Mouse (Mus musculus) bone marrow macrophage, adult 2 months (primary cell): Measurements from ENCODE around the gene Csrnp1. TPM values are rescaled to one million over a fixed set of nuclear protein-coding genes. Genes with fewer than 3 reads are reported as not detected.

Experiments
- H3K27ac ChIP-seq: 2 replicates; pipeline ENCODE4 v1.5.1; 2012; ENCODE audit warnings: low read depth, low read length; ENCODE audit not compliant: insufficient read depth
- H3K4me1 ChIP-seq: 2 replicates; pipeline ENCODE4 v1.6.1; 2012; ENCODE audit warnings: low read length; ENCODE audit not compliant: control insufficient read depth, insufficient read depth
- H3K4me3 ChIP-seq: 2 replicates; pipeline ENCODE4 v1.5.1; 2012; ENCODE audit warnings: mild to moderate bottlenecking, low read length, moderate library complexity; ENCODE audit not compliant: insufficient read depth
- CTCF ChIP-seq: IDR thresholded peaks from 2 replicates; pipeline ENCODE4 v1.5.1; 2012; ENCODE audit warnings: low read depth, mild to moderate bottlenecking, low read length, moderate library complexity
- POLR2A ChIP-seq: IDR thresholded peaks from 2 replicates; pipeline ENCODE4 v1.6.1; 2012; ENCODE audit warnings: mild to moderate bottlenecking, low read depth, low read length, borderline replicate concordance
- polyA plus RNA-seq: library from polyadenylated mRNA; stranded (reverse); fragments of >200 nt; gene quantifications from 2 replicates; pipeline ENCODE4 v1.2.4, GENCODE M21; 2012; ENCODE audit not compliant: missing spikeins, insufficient read depth, insufficient read length

Gene Csrnp1
- polyA plus RNA-seq, 1 experiment = 4.1 TPM

- Histone ChIP-seq H3K4me1 (no peaks in the 10 kb centered on the region), H3K4me3 (no peak overlapping the region), H3K27ac (no peak overlapping the region)
- no peak for TF ChIP-seq CTCF
- no peak for TF ChIP-seq POLR2A
Measured at GRCm38 (mm10) chr9:119970763-119971656, 13.4 kb downstream of the Csrnp1 start.

- Histone ChIP-seq H3K4me3 (no peak overlapping the region), H3K4me1 (no peaks in the 10 kb centered on the region), H3K27ac (no peak overlapping the region)
- TF ChIP-seq CTCF = no peak
- TF ChIP-seq POLR2A = no peak
Measured at GRCm38 (mm10) chr9:119970221-119970620, 14.2 kb downstream of the Csrnp1 start.

GRCm38 (mm10) chr9:119969811-119970210 lies 14.6 kb downstream of the Csrnp1 start:
- Histone ChIP-seq H3K4me1 (no peaks in the 10 kb centered on the region), H3K27ac (no peak overlapping the region), H3K4me3 (no peak overlapping the region)
- TF ChIP-seq CTCF (no peak), POLR2A (no peak)

- no peak overlapping the region for H3K4me3 ChIP-seq
- no peak overlapping the region for H3K27ac ChIP-seq
- TF ChIP-seq CTCF = no peak
- peaks cover 7% of the 10 kb centered on the region for H3K4me1 ChIP-seq
Measured at GRCm38 (mm10) chr9:119966221-119966910, 18.1 kb downstream of the Csrnp1 start.

GRCm38 (mm10) chr9:119965186-119965585 lies 19.3 kb downstream of the Csrnp1 start:
- no peak overlapping the region for H3K4me3 ChIP-seq
- H3K4me1 ChIP-seq = peaks cover 7% of the 10 kb centered on the region
- no peak overlapping the region for H3K27ac ChIP-seq
- TF ChIP-seq CTCF (no peak), POLR2A (no peak)

- no peak overlapping the region for H3K4me3 ChIP-seq
- H3K27ac ChIP-seq = no peak overlapping the region
- peaks cover 7% of the 10 kb centered on the region for H3K4me1 ChIP-seq
- no peak for TF ChIP-seq POLR2A
- no peak for TF ChIP-seq CTCF
Measured at GRCm38 (mm10) chr9:119964206-119964605, 20.3 kb downstream of the Csrnp1 start.

- Histone ChIP-seq H3K27ac (no peak overlapping the region), H3K4me3 (no peak overlapping the region), H3K4me1 (peaks cover 7% of the 10 kb centered on the region)
- peak; percentile 52; the same call in 1 of the 2 replicates for TF ChIP-seq CTCF
- TF ChIP-seq POLR2A = no peak
Measured at GRCm38 (mm10) chr9:119962987-119963667, 21.3 kb downstream of the Csrnp1 start.

- TF ChIP-seq POLR2A (no peak), CTCF (no peak)
- H3K4me1 ChIP-seq = peaks cover 7% of the 10 kb centered on the region
- H3K4me3 ChIP-seq = no peak overlapping the region
- no peak overlapping the region for H3K27ac ChIP-seq
Measured at GRCm38 (mm10) chr9:119962216-119962615, 22.2 kb downstream of the Csrnp1 start.

GRCm38 (mm10) chr9:119958835-119959234 lies 25.6 kb downstream of the Csrnp1 start:
- Histone ChIP-seq H3K27ac (no peak overlapping the region), H3K4me3 (no peak overlapping the region), H3K4me1 (peaks cover 7% of the 10 kb centered on the region)
- TF ChIP-seq CTCF (no peak), POLR2A (no peak)

GRCm38 (mm10) chr9:119951388-119951787 lies 33.1 kb downstream of the Csrnp1 start:
- peaks cover 11% of the 10 kb centered on the region for H3K4me1 ChIP-seq
- TF ChIP-seq POLR2A (no peak), CTCF (no peak)
- no peak overlapping the region for H3K27ac ChIP-seq
- H3K4me3 ChIP-seq = no peak overlapping the region
